Mouse (Mus musculus) induced T-regulatory cell, adult 2 months (primary cell): ENCODE measurements around the gene Proca1.

ENCODE experiments used
- DNase-seq: peaks from one replicate; pipeline ENCODE4 v3.0.0-alpha.2; 2012; ENCODE audit warnings: low read depth

Proca1 gene

DNA sequence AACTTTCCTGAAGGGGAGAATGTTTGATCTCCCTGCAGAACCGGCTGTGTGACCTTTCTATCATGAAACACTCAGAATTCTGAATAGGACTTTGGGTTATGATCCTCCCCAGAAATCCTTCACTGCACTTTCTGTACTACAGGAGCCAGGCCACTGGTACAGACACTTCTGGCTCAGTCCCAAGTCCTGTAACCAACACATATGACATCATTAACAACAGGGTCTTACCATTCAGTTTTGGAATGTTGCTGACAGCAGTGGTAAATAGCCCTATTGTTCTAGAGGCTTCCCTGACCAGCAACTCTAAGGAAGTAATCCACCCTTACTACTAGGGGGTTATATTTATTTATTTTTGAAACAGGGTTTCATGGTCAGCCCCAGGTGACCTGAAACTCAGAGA, at the start of gene Proca1:
Gene Proca1 (plus strand): TSS at position 280 of the 400 bp plus-strand sequence.
- no peak for DNase-seq

DNA sequence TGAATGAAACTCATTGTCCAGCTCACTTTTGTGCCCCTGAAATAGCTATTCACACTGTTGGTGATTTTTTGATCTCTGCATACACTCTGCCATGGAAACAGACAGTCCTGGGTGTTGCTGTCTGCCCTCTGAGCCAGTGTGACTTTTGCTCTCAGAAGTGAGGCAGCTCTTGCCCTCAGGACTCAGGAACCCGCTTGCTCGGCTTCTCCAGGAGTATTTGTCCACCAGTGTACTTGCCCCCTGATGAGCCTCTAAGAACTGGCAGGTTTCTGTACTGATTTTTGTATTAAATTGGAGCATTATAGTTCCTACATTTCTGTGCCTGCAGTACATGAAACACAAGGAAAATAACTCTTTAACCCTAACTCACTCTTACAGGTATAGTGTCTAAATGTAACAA, 49.7 kb upstream of the Proca1 start:
- no peak for DNase-seq

DNA sequence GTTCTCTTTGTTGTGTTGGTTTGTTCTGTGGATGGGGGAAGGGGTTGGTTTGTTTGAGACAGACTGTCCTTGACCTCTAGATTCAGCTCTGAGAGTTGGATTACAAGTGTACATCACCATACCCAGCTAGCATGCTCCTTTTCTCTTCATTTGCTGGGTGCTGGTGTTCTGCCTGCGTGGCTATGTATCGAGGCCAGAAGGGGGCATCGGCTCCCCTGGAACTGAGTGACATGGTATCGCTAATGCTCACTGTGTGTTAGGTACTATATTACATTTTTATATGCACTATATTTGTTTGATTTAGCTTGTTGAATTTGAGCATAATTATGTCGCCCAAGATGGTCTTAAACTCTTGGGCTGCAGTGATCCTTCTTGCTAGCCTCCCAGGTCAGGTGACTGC, 47.0 kb upstream of the Proca1 start:
- DNase-seq: no peak

- no peak for DNase-seq
Measured at GRCm38 (mm10) chr11:78146707-78147543, 46.3 kb upstream of the Proca1 start.

- DNase-seq: peak; percentile 61
Measured at GRCm38 (mm10) chr11:78151161-78151560, 42.0 kb upstream of the Proca1 start.

DNA sequence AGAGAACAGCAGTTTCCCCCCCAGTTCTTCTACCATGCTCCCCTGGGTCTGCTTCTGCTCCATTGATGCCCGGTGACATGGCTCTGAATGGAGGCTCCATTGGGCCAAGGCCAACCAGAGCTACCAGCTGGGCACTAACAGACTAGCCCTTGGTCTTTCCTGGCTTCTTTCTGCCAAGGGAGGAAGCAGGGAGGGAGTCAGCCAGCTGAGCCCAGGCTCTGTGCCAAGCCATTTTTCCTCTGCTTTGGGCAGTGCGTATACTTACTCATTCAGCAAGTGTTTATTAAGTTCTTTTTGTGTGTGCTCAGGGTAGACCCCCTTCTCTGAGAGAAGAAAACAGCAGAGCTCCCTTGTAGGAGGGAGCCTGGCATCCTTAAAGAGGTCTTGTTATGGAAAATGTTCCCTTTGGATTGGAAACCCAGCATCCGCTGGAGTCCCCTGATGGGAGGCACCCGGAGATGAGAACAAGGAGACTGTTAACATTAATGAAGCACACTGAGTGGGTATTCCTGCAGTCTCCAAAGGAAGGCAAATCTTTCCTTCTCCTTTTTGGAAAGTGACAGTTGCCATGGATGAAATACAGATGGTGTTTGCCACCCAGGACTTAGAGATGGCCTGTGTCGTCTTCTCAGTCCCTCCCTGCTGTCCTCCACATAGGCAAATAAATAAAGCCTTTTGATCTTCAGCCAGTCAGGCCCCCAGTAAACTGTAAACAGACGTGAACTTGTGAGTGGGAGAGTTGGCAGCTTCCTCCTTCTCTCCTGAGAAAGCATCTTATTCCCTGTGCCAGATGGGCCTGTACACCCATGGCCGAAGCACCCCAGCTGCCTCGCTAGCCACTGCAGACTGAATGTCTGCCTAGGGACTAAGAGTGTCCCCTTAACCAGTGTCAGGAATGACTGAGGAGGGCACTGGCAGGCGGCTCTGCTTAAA, 40.6 kb upstream of the Proca1 start:
- no peak for DNase-seq

- no peak for DNase-seq
Measured at GRCm38 (mm10) chr11:78153778-78154177, 39.4 kb upstream of the Proca1 start.

DNA sequence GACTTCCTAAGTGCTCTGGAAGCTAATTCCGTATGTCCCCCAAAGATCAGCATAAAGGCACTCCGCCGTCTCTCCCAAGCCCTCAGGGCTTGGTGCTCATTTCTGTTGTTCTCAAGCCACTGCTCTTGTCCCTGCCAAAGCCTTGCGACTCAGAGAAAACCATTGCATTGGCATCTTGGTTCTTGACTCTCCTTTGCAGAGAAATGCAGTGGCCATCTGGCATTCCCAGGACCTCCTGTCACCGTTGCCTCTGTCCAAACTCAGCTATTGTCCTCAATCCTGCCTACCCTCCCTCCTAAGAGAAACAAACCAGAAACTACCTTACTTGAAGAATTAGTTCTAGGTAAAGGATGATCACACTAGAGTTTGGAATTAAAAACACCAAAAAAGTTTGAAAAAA, 37.5 kb upstream of the Proca1 start:
- DNase-seq: no peak

GRCm38 (mm10) chr11:78156156-78156699, 37.0 kb upstream of the Proca1 start:
- no peak for DNase-seq

DNA sequence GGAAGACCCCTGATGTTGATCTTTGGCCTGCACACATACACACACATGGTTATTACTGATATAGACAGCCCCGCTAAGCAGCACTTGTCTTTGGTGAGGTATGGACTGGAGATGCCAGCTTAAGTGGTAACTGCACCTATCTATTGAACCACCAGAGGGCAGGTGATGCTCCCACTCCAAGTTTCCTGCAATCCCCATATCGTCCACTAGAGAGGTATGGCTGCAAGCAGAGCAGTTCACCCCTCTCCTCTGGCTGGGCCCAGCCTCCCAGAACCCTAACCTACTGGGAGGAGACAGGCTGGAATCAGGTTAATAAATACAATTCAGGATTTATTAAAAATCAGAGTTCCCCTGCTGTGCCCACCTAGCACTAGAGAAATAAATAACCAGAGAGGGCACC, 34.1 kb upstream of the Proca1 start:
- DNase-seq: peak; percentile 95

DNA sequence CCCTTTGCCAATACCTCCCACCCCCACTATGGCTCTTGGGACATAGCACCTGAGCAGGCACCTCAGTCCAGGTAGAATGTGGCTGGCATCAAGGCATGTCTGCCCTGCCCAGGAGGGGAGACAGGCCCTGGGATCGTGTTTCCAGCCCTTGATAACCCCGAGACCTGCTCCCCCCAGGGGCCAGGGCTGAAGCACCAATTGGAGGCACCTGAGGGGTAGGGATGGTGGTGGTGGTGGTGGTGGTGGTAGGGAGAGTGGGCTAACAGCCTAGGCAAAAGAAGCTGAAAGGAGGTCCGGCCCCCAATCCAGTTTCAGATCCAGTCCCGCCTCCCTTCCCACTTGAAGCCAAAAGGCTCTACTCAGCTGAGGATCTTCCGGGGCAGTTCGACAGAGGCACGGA, 33.6 kb upstream of the Proca1 start:
- DNase-seq: no peak

DNA sequence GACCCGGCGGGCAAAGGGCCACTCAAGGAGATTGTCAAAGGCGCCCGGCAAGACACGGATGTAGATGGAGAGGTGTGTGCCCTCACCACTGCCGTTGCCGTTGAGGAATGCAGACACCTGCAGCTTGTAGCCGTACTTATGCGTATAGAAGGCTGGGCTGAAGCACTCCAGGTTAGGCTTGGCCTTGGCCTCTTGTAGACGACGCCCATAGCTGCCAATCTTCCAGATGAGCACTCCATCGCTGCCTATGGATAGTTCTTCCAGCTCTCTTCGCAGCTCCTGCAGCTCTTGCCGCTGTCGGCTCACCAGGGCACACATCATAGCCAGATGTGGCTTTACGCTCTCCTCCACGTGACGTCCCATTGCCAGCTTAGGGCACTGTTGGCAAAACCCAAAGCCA, 33.0 kb upstream of the Proca1 start:
- no peak for DNase-seq

GRCm38 (mm10) chr11:78160675-78161074, 32.5 kb upstream of the Proca1 start:
- no peak for DNase-seq

DNA sequence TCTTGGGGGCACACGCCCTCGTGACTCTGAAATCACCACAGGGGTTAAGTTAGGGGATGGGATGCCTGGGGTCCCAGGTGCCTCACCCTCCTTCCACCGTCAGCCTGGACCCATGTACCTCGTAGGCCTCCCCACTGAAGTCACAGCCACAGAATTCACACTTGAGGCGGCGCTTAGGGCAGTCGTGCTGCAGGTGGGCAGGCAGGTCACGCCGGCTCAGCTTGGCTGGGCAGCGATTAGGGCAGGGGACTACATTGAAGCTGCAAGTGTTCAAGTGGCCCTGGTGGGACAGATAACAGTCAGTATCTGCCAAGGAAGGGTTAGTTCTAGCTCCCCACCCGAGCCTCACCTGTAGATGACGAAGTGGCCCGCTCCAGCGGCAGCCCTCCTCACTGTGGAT, 32.0 kb upstream of the Proca1 start:
- DNase-seq: no peak

- DNase-seq: no peak
Measured at GRCm38 (mm10) chr11:78161968-78162367, 31.2 kb upstream of the Proca1 start.

- peak; percentile 21 for DNase-seq
Measured at GRCm38 (mm10) chr11:78162504-78162903, 30.7 kb upstream of the Proca1 start.

DNA sequence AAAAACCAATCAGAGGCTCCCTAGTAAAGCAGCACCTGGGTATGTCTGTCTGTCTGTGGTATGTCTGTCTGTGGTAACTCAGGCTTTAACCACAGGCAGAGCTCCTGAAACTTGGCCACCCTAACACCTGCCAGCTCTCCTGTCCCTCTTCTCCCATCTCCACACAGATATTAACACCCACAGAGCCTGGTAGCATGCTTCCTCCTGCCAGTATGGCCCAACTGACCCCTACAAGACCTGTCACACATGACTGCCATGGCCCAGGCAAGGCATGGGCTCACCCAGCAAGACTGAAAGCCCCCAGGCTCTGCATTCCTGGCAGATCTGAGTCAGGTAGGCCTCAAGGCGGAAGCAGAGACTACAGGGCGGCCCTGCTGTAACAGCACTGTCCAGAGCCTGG, 30.1 kb upstream of the Proca1 start:
- DNase-seq: peak; percentile 37

GRCm38 (mm10) chr11:78163681-78164603, 29.2 kb upstream of the Proca1 start:
- DNase-seq: peak; percentile 76

DNA sequence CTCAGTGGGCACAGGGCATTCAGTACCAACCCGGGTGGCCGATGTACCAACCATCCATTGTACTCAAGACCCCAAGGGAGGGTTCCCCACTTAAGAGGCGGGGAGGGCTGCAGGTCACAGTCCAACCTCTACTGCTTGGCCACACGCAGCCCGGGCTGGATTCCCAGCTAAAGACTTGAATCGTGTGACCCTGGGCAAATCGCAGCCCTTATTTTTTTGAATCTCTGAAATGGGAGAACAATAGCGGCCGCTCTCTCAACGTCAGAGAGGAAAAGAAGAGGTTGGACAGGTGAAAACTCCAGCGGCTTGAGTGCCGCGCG, 28.6 kb upstream of the Proca1 start:
- peak; percentile 61 for DNase-seq

DNA sequence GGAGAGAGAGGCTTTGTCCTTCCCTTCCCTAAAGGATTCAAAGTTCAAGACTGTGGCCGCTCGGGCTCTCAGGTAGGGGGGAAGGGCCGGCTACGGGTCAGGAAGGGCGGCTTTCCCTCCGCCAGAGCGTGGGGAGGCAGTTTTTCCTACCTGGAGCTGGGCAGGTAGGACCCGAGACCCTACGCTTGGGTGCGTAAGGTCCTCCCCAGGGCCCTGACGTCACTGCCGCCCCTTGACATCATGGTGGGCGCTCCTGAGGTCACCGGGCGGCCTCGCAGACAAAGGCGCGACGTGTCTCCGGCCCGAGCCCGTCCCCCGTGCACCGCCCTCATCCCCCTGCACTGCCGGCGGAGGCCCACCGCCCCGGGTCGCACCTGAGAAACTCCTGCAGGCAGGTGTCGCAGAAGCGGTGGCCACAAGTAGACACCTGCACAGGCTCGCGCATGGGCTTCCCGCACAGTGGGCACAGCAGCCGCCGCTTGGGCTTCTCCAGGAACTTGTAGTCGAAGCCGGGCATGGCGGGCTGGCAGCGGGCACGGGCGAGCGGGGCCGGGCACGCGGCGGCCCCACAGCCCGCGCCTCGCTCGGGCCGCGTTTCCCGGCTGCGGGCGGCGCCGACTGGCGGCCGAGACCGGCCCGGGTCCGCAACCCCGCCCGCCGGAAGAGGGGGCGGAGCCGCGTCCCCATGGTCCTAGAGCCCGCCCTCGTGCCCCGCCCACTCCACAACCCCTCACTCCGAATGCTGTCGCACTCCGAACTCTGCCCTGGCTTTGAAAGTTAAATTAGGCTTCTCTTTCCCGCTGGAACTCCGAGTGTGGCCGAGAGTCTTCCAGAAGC, 28.1 kb upstream of the Proca1 start, which contains the start of gene Traf4:
Gene Traf4 (minus strand): TSS at position 666 of the 837 bp plus-strand sequence.
- peak; percentile 91 for DNase-seq

- DNase-seq: no peak
Measured at GRCm38 (mm10) chr11:78165761-78166109, 27.5 kb upstream of the Proca1 start.
